12 mouse cellular contexts compared by ENCODE assay signal in the genomic region with DNA sequence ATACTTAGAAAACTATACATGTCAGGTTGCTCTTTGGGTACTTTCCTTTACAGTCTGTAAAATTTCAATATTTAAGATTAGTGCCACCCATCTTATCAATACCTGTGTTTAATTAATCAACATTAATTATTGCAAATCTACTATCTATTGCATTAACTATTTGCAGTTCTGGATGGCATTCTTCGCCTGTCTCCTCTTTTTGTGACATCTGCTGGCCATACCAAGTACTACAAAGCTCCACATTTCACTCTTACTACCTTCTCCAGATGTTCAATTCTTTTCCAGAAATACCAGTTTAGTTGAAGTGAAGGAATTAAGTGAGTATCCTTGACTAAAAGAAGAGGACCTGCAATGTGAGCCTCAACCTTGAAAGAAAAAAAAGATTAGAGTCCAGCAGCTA. TPM values are rescaled to one million over a fixed set of nuclear protein-coding genes. Genes with fewer than 3 reads are reported as not detected.
DNase-seq lines count a peak whose midpoint lies in the region; ATAC-seq and TF ChIP-seq lines count a peak whose summit lies in the region.
"Had no signal": no experiment of that assay in that cellular context is flagged by ENCODE, and none has a peak within 500 bp of the region (broad histone marks: within the 10 kb centered on the region; RNA-seq: fewer than 3 reads in every experiment).

No protein-coding gene starts in this region.

- peak; percentile 62 to 64 for DNase-seq in cerebellum, postnatal 14 days
- no peak for DNase-seq in cerebellum, adult 8-10 months
- DNase-seq in right cerebral cortex, adult 18-20 months = peak; percentile 24
- DNase-seq in right cerebral cortex, postnatal 25 days = no peak
- no peak for DNase-seq in stomach, postnatal 0 days (ENCODE audit: low spot score)
- DNase-seq in ovary, postnatal 10 days (ENCODE audit: low spot score) = no peak
- DNase-seq: liver, embryonic 13.5 days; lung, postnatal 10 days had no signal

- no peaks in the 10 kb centered on the region for H3K9me3 ChIP-seq in intestine, postnatal 0 days (ENCODE audit: control insufficient read depth)
- H3K9me3 ChIP-seq in intestine, embryonic 16.5 days (ENCODE audit: control insufficient read depth, low read length) = no peaks in the 10 kb centered on the region
- no peaks in the 10 kb centered on the region for H3K9me3 ChIP-seq in stomach, postnatal 0 days (ENCODE audit: control insufficient read depth, low read length)
- H3K9me3 ChIP-seq: limb, embryonic 10.5 days; liver, embryonic 13.5 days had no signal

- H3K4me1 ChIP-seq in intestine, postnatal 0 days (replicated peaks; ENCODE audit: control insufficient read depth, insufficient read depth, low read length) = no peaks in the 10 kb centered on the region; the same call in 1 of the 2 replicates
- no peaks in the 10 kb centered on the region for H3K4me1 ChIP-seq in intestine, embryonic 16.5 days (ENCODE audit: control insufficient read depth, insufficient read depth, low read length)
- no peaks in the 10 kb centered on the region for H3K4me1 ChIP-seq in stomach, postnatal 0 days (replicated peaks; ENCODE audit: control insufficient read depth, insufficient read depth)
- H3K4me1 ChIP-seq: liver, embryonic 13.5 days had no signal

- no peak overlapping the region for H3K4me2 ChIP-seq in intestine, postnatal 0 days (replicated peaks; ENCODE audit: low read depth)
- no peak overlapping the region for H3K4me2 ChIP-seq in intestine, embryonic 16.5 days (ENCODE audit: low read depth, low read length)
- H3K4me2 ChIP-seq in stomach, postnatal 0 days (replicated peaks; ENCODE audit: low read depth) = no peak overlapping the region
- H3K4me2 ChIP-seq: liver, embryonic 13.5 days had no signal

- no peak for ATAC-seq in intestine, postnatal 0 days
- no peak for ATAC-seq in intestine, embryonic 16.5 days
- ATAC-seq in stomach, postnatal 0 days (ENCODE audit: low FRiP score, low TSS enrichment) = no peak

- no peak overlapping the region for H3K9ac ChIP-seq in intestine, postnatal 0 days (ENCODE audit: low read depth, low read length)
- H3K9ac ChIP-seq in intestine, embryonic 16.5 days (ENCODE audit: low read depth, low read length) = no peak overlapping the region
- H3K9ac ChIP-seq in stomach, postnatal 0 days (ENCODE audit: low read length) = no peak overlapping the region
- H3K9ac ChIP-seq: liver, embryonic 13.5 days had no signal

- H3K4me3 ChIP-seq in intestine, postnatal 0 days (ENCODE audit: low read depth, low read length) = no peak overlapping the region
- H3K4me3 ChIP-seq in intestine, embryonic 16.5 days (ENCODE audit: low read length) = no peak overlapping the region
- H3K4me3 ChIP-seq in stomach, postnatal 0 days (ENCODE audit: low read depth, low read length) = no peak overlapping the region
- H3K4me3 ChIP-seq: erythroblast, embryonic 14.5 days; limb, embryonic 10.5 days; liver, embryonic 13.5 days had no signal

- TF ChIP-seq CTCF in intestine, postnatal 0 days (IDR thresholded peaks at IDR 0.05; ENCODE audit: low read depth) = peak; percentile 23; the same call in 1 of the 2 replicates
- TF ChIP-seq CTCF in stomach, postnatal 0 days (IDR thresholded peaks at IDR 0.05; ENCODE audit: low read depth) = peak; percentile 54

- H3K36me3 ChIP-seq in intestine, postnatal 0 days (ENCODE audit: control insufficient read depth, insufficient read depth) = no peaks in the 10 kb centered on the region
- H3K36me3 ChIP-seq in intestine, embryonic 16.5 days (ENCODE audit: control insufficient read depth, insufficient read depth, low read length) = no peaks in the 10 kb centered on the region
- no peaks in the 10 kb centered on the region for H3K36me3 ChIP-seq in stomach, postnatal 0 days (ENCODE audit: control insufficient read depth, insufficient read depth, low read length)
- H3K36me3 ChIP-seq: limb, embryonic 10.5 days; liver, embryonic 13.5 days had no signal

- no peak for TF ChIP-seq EP300 in stomach, postnatal 0 days (optimal IDR thresholded peaks at IDR 0.05)

- no peak overlapping the region for H3K27ac ChIP-seq in intestine, postnatal 0 days (ENCODE audit: low read depth, low read length)
- no peak overlapping the region for H3K27ac ChIP-seq in intestine, embryonic 16.5 days (ENCODE audit: low read length)
- no peak overlapping the region for H3K27ac ChIP-seq in stomach, postnatal 0 days (replicated peaks)
- H3K27ac ChIP-seq: limb, embryonic 10.5 days; liver, embryonic 13.5 days had no signal

- whole genome bisulfite sequencing in intestine, postnatal 0 days = 33% methylated on average over 1 of the region's 1 CpGs
- 40% methylated on average over 1 of the region's 1 CpGs for WGBS in intestine, embryonic 16.5 days
- whole genome bisulfite sequencing in stomach, postnatal 0 days = 31% methylated on average over 1 of the region's 1 CpGs

- no peaks in the 10 kb centered on the region for H3K27me3 ChIP-seq in intestine, postnatal 0 days (replicated peaks; ENCODE audit: control insufficient read depth, insufficient read depth, low read length)
- no peaks in the 10 kb centered on the region for H3K27me3 ChIP-seq in intestine, embryonic 16.5 days (replicated peaks; ENCODE audit: control insufficient read depth, insufficient read depth, low read length)
- no peaks in the 10 kb centered on the region for H3K27me3 ChIP-seq in stomach, postnatal 0 days (ENCODE audit: control insufficient read depth, insufficient read depth, low read length)
- H3K27me3 ChIP-seq: liver, embryonic 13.5 days had no signal

RNA-seq across cellular contexts. Expression of a gene that starts 1.4 kb away (rescaled TPM):
- 1.1 and 1.2 TPM in 2 replicates for polyA plus RNA-seq in intestine, postnatal 0 days (2015; fragmentation: Nextera tagmentation; extraction: Ambion mirVana)
- 1.8 and 2.0 TPM in 2 replicates for polyA plus RNA-seq in intestine, embryonic 16.5 days (2015; fragmentation: Nextera tagmentation; extraction: Ambion mirVana)
- 2.3 and 3.0 TPM in 2 replicates for polyA plus RNA-seq in stomach, postnatal 0 days (2015; fragmentation: Nextera tagmentation; extraction: Ambion mirVana)
- polyA plus RNA-seq: erythroblast, embryonic 14.5 days had no signal

Comparison
In these comparisons a context has a peak if more than half of its experiments do, and no peak if none do; other contexts are left out.
1. DNase-seq: peak in cerebellum, postnatal 14 days (2 of 2) and right cerebral cortex, adult 18-20 months (single experiment); none in cerebellum, adult 8-10 months (single experiment), right cerebral cortex, postnatal 25 days (single experiment), stomach, postnatal 0 days (single experiment) and ovary, postnatal 10 days (single experiment).